Mouse (Mus musculus): ENCODE results near the gene Chd3.

Gene Chd3

DNA sequence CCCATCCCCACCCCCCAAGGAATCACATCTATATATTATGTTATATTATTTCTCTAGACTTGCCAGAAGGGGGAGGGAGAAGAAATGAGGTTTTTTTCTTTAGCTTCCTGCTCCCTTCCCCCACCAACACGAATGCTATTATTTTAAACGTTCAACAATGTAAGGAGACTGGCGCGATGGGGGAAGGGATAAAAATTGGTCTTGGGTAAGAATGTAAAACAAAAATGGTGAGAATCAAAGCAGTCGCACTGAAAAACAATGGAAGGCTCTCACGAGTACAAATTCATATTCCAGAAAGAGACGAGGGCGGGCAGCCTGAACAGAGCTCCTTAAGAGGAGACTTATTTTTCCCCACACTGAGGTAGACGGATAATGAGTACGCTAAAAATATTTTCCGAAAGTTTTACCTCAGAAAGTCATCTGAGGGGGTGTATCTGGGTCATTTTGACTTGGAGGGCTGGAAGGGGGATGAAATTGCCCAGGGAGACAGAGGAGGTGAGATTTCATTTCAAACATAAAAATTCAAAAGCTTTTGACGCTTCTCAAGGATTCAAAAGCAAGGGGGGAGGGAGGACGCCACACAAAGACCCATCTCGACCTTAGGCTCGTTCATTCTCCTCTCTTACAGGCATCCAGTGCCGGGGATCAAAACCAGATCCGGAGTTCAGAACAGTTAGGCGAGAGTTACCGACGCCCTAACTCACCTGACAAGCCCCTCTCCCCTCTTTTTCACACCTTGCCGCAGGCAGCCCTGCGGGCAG is 2.2 kb downstream of the Chd3 start:
- DNase-seq (ENCODE audit: low spot score in 2 of 2) = peak; percentile 20 to 21

DNA sequence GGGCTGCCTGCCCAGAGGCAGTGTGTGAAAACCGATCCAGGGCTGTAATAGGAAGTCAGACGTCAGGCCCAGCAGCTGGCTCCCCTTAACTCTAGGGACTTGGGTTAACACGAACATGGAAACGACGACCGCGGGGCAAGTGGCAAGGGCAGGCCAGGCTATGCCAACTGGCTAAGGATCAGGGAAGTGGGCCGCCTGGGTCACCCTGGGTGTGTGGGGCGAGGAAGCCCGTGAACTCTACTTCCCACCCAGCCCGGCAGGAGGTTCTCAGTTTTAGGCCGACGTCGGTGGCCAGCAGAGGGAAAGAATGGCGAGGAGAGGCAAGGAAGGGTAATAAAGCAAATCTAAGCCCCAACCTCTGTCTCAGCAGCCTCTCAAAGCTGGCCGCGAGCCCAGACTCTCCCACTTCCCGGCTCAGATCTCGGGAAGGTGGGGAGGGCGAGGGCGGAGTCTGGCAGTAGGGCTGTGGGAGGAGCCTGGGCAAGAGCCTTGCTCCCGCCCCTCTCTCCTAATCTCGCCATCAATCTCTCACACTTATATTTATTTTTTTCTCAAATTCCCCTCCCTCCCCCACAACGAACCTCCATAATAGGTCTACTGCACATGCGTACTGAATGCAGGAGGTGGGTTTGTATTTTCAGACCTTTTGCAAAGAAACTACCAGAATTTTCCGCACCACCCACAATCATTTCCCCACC is 2.9 kb downstream of the Chd3 start:
- peak; percentile 90 to 97 for DNase-seq (ENCODE audit: low spot score in 2 of 2)

DNA sequence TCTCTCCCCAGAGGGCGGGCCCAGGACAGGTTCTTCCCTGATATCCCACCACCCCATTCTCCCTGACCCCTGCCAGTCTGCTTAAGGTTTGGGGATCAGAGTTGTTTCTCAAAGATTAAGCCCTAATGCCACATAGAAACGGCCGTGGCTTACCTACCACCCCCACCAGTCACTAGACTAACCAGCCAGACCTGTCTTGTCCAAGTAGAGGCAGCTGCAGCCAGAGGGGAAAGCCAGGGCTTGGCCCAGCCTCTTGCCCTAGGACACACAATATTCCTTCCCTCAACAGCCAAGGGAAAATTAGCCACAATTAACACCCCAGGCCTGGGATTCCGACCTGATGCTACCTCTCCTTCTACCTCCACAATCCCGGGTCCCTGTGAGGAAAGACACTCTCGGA is 3.5 kb downstream of the Chd3 start:
- DNase-seq (ENCODE audit: low spot score in 2 of 2) = peak; percentile 47 to 64

DNA sequence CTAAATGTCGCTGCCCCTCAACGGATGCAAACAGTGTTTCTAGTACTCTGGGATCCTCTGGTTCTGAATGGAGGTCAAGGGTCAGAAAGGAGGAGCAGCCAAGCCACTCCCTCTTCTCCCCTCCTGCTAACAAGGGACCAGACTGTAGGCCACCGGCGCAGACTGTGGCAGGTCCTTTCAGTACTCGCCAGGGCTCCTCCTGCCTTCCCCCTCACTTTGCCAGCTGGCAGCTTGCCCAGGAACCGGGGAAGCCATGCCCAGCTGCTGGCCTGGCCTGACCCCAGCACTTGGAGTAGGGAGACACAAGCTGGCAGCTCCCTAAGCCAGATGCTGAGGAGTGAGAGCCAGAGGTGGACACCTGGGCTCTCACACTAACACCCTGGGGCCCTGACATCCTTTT is 4.3 kb downstream of the Chd3 start:
- peak; percentile 86 to 94 for DNase-seq (ENCODE audit: low spot score in 2 of 2)

DNA sequence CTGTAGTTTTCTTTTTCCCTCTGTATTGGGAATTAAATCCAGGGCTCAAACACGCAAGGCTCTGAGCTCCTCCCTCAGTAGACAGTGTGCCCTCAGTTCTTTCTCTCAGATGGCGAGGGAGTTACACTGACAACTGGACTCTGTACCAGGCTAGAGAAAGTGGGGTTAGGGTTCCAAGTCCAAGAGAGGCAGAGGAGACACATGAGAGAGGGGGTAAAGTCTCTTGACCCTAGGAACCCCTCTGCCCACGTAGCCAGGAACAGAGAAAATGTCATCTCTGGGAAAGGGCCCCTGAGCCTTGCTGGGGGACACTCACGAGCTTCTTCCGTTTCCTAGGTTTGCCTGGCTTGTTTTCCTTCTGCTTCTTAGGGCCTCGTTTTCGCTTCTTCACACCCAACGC is 4.8 kb downstream of the Chd3 start:
- no peak for DNase-seq (ENCODE audit: low spot score in 2 of 2)

DNA sequence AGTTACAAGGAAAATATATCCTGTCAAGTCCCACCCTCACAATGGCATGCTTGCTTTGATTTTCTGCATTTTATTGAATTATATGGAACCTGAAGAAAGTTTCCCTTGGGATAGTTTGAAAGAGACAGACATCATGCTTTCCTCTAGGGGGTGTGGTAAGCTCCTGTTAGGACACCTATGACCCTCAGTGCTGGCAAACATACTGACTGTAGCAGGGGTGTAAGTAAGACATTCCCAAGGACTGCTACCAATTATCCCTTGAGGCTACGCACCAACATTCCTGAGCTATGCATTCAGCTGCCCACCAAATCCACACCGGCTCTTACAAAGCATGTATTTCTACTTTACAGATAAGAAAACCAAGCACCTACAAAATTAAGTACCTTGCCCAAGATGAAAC is 6.7 kb downstream of the Chd3 start:
- no peak for DNase-seq (ENCODE audit: low spot score in 2 of 2)

DNA sequence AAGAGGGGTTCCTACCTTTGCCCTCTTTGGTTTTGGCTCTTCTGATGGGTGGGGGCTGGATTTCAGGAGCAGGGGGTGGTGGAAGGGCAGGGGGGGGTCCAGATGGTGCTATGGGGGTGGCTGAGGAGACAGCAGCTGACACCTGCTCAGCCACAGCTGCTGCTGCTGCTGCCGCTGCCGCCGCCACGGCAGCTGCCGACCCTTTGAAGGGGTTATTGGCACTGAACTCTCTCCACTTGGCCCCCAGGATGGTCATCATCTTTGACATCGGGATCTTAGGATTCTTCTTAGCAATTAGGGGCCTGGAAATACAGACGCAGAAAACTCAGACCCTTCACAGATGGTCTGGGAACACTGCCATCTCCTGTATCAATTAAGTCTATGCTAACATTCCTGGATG is 7.2 kb downstream of the Chd3 start:
- DNase-seq (ENCODE audit: low spot score in 2 of 2) = no peak

DNA sequence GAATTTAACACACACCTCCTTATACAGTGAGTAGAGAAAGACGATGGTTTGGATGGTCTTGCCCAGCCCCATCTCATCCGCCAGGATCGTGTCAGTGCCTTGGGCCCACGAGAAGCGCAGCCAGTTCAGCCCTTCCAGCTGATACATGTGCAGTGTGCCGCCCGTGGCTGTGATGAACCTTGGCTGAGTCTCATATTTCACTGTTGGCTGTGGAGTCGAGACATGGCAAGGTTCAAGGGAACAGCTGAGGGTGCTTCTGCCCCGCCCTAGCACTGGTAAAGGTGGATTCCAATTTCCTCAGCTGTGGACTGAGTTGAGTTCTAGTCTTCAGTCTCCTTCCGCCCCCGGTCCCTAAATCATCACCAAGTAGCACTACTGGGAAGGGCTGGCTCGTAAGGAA is 11.5 kb downstream of the Chd3 start:
- DNase-seq (ENCODE audit: low spot score in 2 of 2) = no peak

DNA sequence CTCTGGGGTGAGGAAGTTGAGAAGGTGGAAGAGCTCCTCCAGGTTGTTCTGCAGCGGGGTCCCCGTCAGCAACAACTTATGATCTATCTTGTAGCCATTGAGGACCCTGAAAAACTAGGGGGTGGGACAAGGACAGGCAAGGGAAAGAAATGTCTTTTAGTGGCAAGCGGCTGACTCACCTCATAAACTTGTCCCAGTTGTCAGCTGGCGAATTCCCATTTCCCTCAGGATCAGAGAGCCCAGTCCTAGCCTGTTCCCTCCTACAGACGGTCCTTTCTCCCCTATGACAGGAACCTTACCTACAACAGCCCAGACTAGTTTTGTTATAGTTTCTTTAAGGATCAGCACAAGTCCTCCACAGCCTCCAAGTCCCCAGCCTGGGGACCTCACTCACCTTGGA is 12.7 kb downstream of the Chd3 start:
- DNase-seq (ENCODE audit: low spot score in 2 of 2) = no peak

DNA sequence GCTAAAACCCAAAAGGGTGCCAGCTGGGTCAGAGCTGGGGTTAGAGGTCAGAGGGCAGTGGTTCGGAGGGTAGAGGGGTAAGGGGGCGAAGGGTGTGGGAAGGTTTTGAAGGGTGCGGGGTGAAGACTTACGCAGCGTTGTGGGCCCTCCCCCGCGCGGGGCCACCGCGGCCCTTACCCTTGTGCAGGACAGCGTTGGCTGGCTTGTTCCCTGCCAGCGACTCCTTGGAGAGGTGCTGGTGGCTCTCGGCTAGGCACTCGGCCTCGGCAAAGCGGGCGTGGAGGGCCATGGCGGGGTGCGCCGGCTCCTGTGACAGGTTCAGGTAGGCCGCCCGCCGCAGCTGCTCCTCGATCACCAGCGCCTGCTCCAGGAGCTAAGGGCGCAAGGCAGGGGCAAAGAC is 22.8 kb downstream of the Chd3 start:
- DNase-seq (ENCODE audit: low spot score in 2 of 2) = no peak

DNA sequence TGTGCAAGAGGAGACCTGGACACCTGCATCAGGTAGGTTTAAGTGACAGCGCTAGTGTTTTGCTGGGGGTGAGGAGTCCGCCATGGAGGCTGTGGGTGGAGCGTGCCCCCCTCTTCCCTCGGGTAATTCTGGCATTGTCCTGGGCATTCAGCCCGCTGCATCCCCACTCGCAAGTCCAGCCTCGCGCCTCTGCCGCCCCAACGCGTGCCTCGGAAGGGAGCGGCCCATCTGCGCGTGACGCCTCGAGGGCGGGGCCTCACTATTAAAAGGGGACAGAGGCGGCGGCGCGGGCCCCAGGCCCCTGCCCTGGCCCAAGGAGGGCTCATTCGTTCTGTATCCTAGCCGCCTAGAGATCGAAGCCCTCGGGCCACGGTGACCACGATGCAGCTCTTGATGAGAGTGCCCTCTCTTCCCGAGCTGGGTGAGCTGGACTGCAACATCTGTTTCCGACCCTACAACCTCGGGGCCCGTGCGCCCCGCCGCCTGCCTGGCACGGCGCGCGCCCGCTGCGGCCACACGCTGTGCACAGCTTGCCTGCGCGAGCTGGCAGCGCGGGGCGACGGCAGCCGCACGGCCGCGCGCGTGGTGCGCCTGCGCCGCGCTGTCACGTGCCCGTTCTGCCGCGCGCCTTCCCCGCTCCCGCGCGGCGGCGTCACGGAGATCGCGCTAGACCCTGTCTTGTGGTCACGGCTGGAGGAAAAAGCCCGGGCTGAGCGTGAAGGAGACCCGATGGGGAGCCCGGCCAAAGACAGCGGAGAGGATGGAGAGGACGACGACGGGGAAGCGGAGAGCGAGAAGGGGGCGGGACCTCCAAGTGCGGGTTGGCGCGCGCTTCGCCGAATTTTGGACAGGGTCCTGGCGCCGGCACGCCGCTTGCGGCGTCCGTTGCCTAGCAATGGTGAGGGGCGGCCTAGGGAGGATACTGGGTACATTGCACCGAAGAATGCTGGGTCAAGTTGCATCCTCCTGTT is 28.8 kb downstream of the Chd3 start, which contains the start of gene Rnf227:
TSS of gene Rnf227 (plus strand) at position 301 of the 971 bp plus-strand sequence.
- peak; percentile 55 to 62 for DNase-seq (ENCODE audit: low spot score in 2 of 2)

DNA sequence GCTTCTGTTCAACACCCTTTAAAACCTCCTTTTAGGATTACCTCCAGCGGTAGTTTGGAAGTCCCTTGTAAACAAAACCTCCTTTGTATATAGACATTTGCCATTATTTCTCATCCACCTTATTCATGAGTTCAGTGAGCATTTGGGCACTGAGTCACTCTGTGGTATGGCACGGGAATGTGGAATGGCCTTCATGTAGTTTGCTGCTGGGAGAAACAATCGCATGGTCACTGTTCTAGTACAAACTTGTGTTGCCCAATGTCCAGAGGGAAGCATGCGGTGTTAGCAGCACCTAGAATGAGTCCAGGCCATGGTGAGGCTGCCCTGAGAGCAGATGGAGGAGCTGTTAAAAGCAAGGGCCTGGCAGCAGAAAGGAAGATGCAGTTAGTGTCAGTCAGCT is 34.4 kb downstream of the Chd3 start:
- no peak for DNase-seq (ENCODE audit: low spot score in 2 of 2)

DNA sequence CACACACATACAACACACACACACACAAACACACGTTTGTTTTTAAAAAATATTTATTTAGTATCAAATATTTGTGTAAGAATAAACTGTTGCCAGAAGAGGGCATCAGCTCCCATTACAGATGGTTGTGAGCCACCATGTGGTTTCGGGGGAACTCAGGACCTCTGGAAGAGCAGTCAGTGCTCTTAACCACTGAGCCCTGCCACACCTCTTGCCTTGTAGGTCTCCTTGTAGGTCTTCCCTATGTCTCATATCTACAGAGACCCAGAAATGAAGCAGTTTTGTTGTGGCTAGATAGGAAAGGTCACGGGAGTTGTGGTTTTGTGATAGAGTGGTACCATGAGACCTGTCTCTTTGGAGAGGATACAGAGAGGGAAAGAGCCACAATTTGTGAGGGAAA is 35.3 kb downstream of the Chd3 start:
- no peak for DNase-seq (ENCODE audit: low spot score in 2 of 2)

DNA sequence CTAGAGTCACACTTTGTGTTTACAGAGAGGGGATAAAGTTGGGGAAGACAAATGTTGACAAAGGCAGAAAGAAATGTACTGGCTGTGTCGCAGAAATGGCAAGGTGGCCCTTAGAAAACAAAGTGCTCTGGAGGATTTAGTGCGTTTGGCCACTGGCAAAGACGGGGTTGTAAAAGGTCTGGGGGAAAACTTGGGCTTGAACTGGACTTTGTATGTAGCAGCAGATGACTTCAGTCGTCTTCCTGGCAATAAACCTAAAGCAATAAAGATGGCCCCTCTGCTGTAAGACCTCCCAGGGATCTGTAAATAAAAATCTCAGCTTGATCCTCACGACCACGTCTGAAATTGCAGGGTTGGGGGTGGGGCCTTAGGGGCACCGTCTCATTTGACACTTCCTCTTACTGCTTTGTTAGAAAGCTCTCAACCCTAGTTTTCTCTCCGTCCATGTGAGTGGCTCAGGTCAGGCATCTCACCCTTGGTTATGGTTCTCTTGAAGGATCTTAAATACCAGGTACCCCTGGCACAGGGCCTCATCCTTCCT is 36.4 kb downstream of the Chd3 start:
- no peak for DNase-seq (ENCODE audit: low spot score in 2 of 2)

DNA sequence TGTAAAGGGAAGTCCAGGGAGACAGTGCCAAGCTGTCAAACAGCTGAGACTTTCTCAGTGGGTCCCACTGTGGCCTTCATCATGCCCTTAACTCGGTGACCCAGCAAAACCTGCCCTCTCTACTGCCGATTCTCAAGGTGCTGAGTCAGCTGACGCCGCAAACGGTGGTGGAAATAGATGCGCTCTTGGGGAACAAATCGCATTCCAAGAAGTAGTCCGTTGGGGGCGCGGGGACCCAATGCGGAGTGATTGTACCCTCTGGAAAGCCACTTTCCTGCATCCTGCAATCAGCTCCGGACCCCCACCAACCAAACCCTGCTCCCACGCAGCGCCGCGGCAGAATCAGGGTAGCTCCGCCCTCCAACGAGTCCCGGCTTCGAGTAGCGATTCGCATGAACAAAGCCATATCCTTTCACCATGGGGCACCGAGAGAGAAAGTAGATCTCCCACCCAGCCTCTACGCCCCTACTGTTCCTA is 37.2 kb downstream of the Chd3 start:
- DNase-seq (ENCODE audit: low spot score in 2 of 2) = peak; percentile 67 to 72

DNA sequence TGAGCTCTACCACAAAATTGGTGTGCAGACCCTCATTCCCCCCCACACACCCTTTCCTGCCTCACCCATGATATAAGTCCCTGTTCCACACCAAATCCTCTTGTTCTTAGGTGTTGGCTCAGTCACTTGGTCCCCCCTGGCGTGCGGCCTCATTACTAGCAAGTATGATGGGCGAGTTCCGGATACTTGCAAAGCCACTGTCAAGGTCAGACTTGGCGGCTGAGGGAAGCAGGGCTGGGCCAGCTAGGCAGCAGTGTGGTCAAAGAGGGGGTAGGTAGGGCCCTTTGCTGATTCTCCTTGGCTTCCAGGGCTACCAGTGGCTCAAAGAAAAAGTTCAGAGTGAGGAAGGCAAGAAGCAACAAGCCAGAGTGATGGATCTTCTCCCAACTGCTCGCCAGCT is 38.1 kb downstream of the Chd3 start:
- DNase-seq (ENCODE audit: low spot score in 2 of 2) = no peak

DNA sequence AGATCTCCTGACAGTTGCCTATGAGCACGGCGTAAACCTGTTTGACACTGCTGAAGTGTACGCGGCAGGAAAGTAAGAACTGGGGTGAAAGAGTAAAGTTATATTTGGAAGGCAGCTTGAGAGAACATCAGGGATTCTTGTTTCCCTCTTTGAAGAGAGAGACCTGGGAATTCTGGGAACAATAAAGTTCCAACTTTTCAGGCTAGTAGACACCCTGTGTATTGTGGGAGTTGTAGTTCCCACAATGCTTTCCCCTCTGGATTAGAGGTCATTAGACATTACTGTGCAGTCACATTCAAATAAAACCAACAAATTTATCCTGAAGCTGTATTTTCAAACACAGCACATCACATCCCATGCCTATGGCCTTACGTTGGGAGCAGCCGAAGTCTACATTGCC is 40.7 kb downstream of the Chd3 start:
- no peak for DNase-seq (ENCODE audit: low spot score in 2 of 2)

DNA sequence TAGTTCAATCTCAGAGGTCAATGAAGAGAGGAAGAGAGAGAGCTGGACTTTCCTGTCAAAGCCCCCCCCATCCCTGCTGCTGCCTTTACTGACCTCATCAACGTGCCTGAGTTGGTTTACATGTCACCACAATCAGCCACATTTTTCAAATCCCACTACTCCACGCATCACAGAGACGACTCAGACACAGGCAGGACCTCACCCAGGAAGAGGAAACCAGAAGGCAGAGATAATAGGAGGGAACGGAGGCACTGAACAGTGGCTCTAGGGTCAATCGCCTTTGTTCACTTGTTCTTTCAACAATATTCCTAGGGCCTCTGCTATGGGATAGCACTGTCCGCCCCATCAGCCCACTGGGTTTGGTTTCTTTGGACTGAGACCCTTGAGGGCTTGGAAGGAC is 41.6 kb downstream of the Chd3 start:
- DNase-seq (ENCODE audit: low spot score in 2 of 2) = no peak

DNA sequence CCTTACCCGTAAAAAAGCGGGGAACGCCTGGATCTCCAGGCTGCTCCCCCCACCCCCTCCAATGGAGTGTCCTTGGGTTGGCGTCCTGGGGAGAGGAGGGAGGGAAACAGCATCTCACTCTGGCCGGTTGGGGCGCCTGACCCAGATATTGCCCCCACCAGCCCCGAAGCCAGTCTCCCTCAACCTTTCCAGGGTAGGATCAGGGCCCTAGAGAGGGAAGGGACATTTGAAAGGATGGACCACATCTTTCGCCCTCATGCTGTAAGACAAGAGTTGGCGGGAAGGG is 42.1 kb downstream of the Chd3 start:
- DNase-seq (ENCODE audit: low spot score in 2 of 2) = no peak

DNA sequence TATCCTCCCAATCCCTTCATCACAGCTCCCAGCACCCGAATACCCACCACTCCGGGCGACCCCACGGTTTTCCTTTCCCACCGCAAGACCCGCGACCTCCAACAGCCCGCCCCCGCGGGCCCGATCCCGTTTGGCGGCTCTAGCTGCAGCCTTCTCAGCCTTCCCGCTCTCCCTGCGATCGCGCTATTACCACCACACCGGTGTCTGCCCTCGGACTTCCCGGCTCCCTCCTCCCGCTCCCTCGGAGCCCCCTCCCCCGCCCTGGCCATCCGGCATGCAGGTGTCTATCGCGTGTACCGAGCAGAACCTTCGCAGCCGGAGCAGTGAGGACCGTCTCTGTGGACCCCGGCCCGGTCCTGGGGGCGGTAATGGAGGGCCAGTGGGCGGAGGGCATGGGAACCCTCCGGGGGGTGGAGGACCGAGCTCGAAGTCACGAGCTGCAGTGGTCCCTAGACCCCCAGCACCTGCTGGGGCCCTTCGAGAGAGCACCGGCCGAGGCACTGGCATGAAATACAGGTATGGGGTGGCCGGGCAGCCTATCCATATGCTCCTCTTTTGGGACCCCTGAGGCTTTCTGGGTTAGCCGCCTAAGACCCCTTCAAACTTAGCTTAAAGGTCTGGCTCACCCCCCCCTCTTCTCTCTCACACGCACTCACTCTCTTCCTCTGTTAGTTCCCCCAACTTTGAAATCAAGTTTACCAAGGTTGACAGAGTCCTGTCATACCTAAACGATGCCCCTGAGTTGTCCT is 42.6 kb downstream of the Chd3 start:
- peak in 1 of 2 experiments; percentile 11 for DNase-seq (ENCODE audit: low spot score in 2 of 2)
